Mouse (Mus musculus) brain, embryonic 14.5 days (tissue): Measurements from ENCODE around the gene Icam2. TPM values are rescaled to one million over a fixed set of nuclear protein-coding genes. Genes with fewer than 3 reads are reported as not detected.

Experiments
- DNase-seq: peaks from one replicate; pipeline ENCODE4 v3.0.0-alpha.2; 2011; ENCODE audit warnings: low read depth
- CTCF ChIP-seq: fragments of 200-500 bp; IDR thresholded peaks from 2 replicates; pipeline ENCODE4 v1.5.1; 2012; ENCODE audit warnings: inconsistent platforms, mild to moderate bottlenecking, moderate library complexity, borderline replicate concordance; ENCODE audit not compliant: insufficient read depth, insufficient read length; ENCODE audit errors: extremely low read depth
- POLR2A ChIP-seq: fragments of 200-500 bp; IDR thresholded peaks from 2 replicates; pipeline ENCODE4 v1.6.1; 2012; ENCODE audit warnings: mild to moderate bottlenecking, inconsistent platforms, borderline replicate concordance; ENCODE audit not compliant: poor library complexity, insufficient read depth, insufficient read length, severe bottlenecking; ENCODE audit errors: extremely low read depth
- polyA plus RNA-seq: library from polyadenylated mRNA; depleted of rRNA; stranded (reverse); fragments of >200 nt; gene quantifications from 2 replicates; pipeline ENCODE4 v1.2.3, GENCODE M21; 2012

Icam2 gene
- polyA plus RNA-seq, 1 experiment = 11.9 TPM

- no peak for DNase-seq
- TF ChIP-seq CTCF (no peak), POLR2A (no peak)
These were observed 2.9 kb upstream of the Icam2 start for GRCm38 (mm10) chr11:106390757-106391156.

DNA sequence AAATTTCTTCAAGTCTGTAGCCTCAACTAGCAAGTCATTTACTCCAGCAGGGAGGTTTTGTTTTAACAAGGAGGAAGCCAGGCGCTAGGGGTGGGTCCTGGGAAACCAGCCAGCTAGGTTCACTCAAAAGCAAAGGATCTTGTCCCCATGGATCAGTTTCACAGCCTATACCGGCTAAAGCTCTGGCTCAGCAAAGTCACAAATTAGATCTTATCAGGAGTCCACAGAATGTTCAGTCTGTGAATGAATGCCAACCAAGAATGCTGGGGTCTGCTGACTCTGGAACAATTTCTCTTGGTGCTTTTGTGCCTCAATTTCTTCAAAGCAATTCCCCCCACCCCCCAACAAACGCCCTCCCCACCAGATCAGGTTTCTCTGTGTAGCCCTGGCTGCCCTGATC lies 1.7 kb upstream of the Icam2 start:
- DNase-seq = peak; percentile 6
- TF ChIP-seq POLR2A (no peak), CTCF (no peak)

DNA sequence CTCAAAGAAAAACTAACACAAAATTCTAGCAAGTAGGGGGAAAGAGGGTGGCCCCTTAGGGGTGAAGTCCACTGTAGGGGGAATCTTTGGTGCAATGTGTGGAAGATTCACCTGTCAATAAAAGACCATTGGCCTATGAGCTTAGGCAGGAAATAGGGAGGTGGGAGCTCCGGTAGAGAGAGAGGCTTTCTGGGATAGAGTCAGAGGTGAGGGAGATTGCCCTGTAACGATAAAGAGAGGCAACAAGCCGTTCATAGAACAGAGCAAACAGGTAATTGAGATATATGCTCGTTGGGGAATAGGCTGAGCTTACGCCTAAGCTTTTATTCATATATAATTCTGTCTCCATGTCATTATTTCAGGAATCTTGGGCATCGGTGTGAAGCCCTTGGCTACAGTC lies 855 bp downstream of the Icam2 start:
- no peak for TF ChIP-seq POLR2A
- no peak for TF ChIP-seq CTCF
- no peak for DNase-seq

DNA sequence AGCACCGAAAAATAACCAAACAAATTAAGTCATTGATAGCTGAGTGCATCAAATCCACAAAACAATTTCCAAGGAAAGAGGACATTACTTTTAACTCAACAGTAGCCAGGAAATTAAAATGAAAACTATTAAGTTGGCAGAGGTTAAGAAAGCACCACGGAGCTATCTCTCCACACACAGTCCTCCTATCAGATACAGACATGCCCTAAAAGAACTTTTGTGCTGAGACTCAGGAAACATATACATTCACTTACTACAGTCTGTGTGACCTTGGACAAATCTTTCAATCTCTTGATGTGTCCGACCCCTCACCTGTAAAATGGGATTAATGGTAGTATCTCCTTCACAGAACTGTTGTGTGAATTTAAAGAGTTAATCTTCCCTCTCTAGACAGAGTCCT lies 1.5 kb downstream of the Icam2 start:
- TF ChIP-seq POLR2A = no peak
- TF ChIP-seq CTCF = no peak
- DNase-seq = no peak

GRCm38 (mm10) chr11:106383051-106383790 lies 4.7 kb downstream of the Icam2 start:
- TF ChIP-seq CTCF (no peak), POLR2A (no peak)
- DNase-seq = no peak

- TF ChIP-seq POLR2A (no peak), CTCF (no peak)
- no peak for DNase-seq
These were observed 5.5 kb downstream of the Icam2 start for GRCm38 (mm10) chr11:106382424-106382823.

- no peak for DNase-seq
These were observed 6.0 kb downstream of the Icam2 start for GRCm38 (mm10) chr11:106381883-106382282.

DNA sequence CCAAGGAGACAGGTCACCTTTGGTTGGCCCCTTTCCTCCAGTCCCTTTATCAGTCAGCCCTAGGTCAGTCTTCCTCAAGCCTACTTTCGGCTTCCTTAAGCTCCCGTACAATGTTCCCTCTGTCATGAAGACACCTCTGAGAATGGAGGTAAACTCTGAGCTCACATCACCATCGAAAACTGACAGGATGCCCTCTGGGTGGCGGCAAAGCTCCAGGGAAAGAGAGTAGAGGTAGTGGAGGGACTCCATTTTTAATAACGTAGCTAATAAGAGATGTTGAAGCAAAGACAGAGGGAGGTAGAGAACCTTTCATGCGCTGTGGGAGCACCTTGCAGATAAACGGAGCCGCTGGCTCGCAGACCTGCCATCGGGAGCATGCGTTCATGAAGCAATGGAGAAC lies 6.9 kb downstream of the Icam2 start:
- DNase-seq = no peak
- peak; percentile 5; the same call in 1 of the 2 replicates for TF ChIP-seq CTCF
- TF ChIP-seq POLR2A = no peak

More at GRCm38 (mm10) chr11:106381883-106382282, 6.0 kb downstream of the Icam2 start:
- TF ChIP-seq CTCF (no peak), POLR2A (no peak)

DNA sequence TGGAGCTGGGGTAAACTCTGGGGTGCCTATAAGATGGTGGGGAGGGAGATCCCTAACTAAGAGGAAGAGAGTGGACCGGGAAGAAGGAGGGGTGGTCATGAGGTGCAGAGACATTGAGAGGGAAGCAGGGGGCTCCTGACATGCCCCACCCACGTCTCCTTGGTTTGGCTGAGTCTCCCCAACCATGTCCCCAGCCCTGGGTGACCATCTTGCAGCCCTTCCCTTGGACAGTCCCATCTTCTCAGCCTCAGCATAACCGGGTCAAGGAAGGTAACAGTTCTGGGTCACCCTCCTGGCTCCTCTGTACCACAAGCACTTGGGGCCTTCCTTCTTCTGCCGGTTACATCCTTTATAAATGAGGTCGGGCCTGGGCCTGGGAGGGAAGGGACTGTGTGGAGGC lies 12.9 kb downstream of the Icam2 start:
- no peak for TF ChIP-seq CTCF
- no peak for TF ChIP-seq POLR2A
- no peak for DNase-seq

DNA sequence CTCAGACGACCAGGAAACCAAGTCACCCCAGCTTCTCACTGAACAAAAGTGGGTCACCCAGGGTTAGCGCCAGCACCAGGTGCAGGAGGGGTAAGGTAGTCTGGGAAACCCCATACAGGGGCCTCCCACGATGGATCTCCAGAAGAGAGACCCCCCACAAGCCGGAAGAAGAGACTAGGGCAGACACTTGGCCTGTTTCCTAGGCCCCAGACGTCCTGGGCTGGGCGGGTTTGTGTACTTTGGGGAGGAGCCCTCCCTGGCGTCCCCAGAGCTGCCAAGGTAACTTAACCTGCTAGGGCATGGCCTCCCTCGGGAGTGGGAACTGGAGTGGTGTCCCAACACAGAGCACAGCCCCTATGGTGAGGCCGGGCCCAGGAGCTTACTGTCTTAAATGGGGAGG lies 13.3 kb downstream of the Icam2 start:
- DNase-seq = no peak
- TF ChIP-seq CTCF (no peak), POLR2A (no peak)

DNA sequence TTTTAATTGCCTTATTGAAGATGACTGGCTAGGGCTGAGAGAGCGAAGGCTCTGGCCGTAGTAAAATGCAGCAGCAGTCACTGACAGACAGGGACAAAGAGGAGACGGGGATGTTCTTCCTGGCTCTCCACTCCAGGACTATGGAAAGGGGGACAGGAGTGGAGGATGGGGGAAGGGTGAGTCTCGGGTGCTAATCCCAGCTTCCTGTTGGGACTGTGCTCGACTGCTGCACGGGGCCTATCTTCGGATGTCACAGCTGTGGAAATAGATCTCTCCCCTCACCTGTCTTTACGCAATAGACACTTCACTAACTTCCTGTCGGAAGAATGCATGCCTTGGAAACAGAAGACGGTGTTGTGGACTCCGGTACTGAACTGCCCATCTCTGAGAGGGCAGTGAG lies 13.9 kb downstream of the Icam2 start:
- TF ChIP-seq POLR2A = no peak
- TF ChIP-seq CTCF = no peak
- no peak for DNase-seq

DNA sequence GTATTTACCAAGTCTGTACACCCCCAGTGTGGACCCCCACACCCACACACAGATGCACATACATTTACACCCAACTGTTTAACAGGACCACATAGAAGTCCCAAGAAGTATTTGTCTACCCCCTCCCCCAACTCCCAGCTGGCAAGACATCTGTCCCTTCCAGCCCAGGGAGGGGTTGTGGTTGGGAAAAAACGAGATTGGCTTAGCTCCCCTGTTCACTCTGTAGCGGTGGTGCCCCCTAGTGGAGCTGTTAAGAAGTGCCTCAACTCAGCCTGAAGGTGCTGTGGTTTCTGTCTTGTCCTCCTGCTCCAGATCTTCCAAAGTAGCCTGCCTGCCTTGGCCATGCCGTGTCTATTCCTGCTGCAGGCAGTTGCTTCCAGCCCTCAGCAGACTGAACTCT lies 21.6 kb downstream of the Icam2 start:
- peak; percentile 82 for DNase-seq
- peak; percentile 84 for TF ChIP-seq CTCF
- TF ChIP-seq POLR2A = no peak
